Mouse (Mus musculus) CH12.LX (cell line): ENCODE data around the gene Fgd6. TPM values are rescaled to one million over a fixed set of nuclear protein-coding genes. Genes with fewer than 3 reads are reported as not detected.

Source experiments
- polyA plus RNA-seq: library from polyadenylated mRNA; unstranded; fragments of >175 nt; gene quantifications from 2 replicates; pipeline ENCODE4 v1.2.1, GENCODE M21; 2012; ENCODE audit warnings: low read depth; ENCODE audit not compliant: insufficient read length
- total RNA-seq, 2 experiments: library from RNA; depleted of rRNA; stranded (reverse); fragments of 300-350 nt in 1 of 2; fragments of >200 nt in 1 of 2; gene quantifications; 2 replicates each; pipeline ENCODE4 v1.2.3; 2012 to 2014

Gene Fgd6
- total and polyA plus RNA-seq, 3 experiments, result 3.3 to 7.2 (median 5.0) TPM

Other genes starting within 250 kb of the Fgd6 start
- gene Usp44, start 204.4 kb upstream of the Fgd6 start, total RNA-seq (2012; rRNA removed), result 17.8 and 28.2 TPM in 2 replicates
- gene Usp44, start 204.4 kb upstream of the Fgd6 start, total RNA-seq (2014; rRNA removed), result 4.6 and 4.9 TPM in 2 replicates
- 2.7 and 2.9 TPM in 2 replicates for gene Usp44, start 204.4 kb upstream of the Fgd6 start, polyA plus RNA-seq
- 183 and 217 TPM in 2 replicates for gene Metap2, start 138.9 kb upstream of the Fgd6 start, total RNA-seq (2012; rRNA removed)
- gene Metap2, start 138.9 kb upstream of the Fgd6 start, total RNA-seq (2014; rRNA removed), result 211 and 225 TPM in 2 replicates
- gene Metap2, start 138.9 kb upstream of the Fgd6 start, polyA plus RNA-seq, result 710 and 994 TPM in 2 replicates
- 18.0 and 18.8 TPM in 2 replicates for gene Vezt, start 184 bp upstream of the Fgd6 start, total RNA-seq (2012; rRNA removed)
- 17.2 and 18.4 TPM in 2 replicates for gene Vezt, start 184 bp upstream of the Fgd6 start, total RNA-seq (2014; rRNA removed)
- 21.2 and 26.5 TPM in 2 replicates for gene Vezt, start 184 bp upstream of the Fgd6 start, polyA plus RNA-seq
- 3.6 and 3.9 TPM in 2 replicates for gene Nr2c1, start 112.0 kb downstream of the Fgd6 start, total RNA-seq (2012; rRNA removed)
- 5.4 and 5.7 TPM in 2 replicates for gene Nr2c1, start 112.0 kb downstream of the Fgd6 start, total RNA-seq (2014; rRNA removed)
- 6.5 TPM in 2 replicates for gene Nr2c1, start 112.0 kb downstream of the Fgd6 start, polyA plus RNA-seq
- gene Ndufa12, start 162.7 kb downstream of the Fgd6 start, total RNA-seq (2012; rRNA removed), result 340 and 390 TPM in 2 replicates
- 344 and 367 TPM in 2 replicates for gene Ndufa12, start 162.7 kb downstream of the Fgd6 start, total RNA-seq (2014; rRNA removed)
- gene Ndufa12, start 162.7 kb downstream of the Fgd6 start, polyA plus RNA-seq, result 215 and 231 TPM in 2 replicates